Mouse (Mus musculus) frontal cortex, postnatal 14 days (tissue): ENCODE data around the gene BC029722.
A peak's percentile ranks its signal among the peaks of the same experiment; 100 is the strongest.

Experiments used
- DNase-seq, 2 experiments: peaks; one replicate each; pipeline ENCODE4 v3.0.0; 2022; ENCODE audit warnings: low spot score in 2 of 2

Gene BC029722

GRCm38 (mm10) chr2:155779066-155779465 is 40.2 kb downstream of the BC029722 start:
- DNase-seq: no peak

GRCm38 (mm10) chr2:155778004-155778403 is 41.2 kb downstream of the BC029722 start:
- DNase-seq: no peak

DNA sequence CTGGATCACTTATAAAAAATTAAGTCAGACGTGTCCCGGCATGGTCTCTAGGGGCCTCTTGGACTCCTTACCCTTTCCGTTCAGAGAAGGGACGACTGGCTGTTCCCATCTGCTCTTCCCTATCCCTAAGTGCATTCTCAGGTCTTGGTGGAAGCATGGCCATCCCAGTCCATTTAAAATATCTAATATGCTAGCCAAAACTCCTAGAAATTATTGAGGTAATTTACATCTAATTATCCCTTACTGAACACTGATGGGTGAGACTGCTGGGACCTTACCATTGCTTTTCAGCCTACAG is 41.6 kb downstream of the BC029722 start:
- DNase-seq: no peak

DNA sequence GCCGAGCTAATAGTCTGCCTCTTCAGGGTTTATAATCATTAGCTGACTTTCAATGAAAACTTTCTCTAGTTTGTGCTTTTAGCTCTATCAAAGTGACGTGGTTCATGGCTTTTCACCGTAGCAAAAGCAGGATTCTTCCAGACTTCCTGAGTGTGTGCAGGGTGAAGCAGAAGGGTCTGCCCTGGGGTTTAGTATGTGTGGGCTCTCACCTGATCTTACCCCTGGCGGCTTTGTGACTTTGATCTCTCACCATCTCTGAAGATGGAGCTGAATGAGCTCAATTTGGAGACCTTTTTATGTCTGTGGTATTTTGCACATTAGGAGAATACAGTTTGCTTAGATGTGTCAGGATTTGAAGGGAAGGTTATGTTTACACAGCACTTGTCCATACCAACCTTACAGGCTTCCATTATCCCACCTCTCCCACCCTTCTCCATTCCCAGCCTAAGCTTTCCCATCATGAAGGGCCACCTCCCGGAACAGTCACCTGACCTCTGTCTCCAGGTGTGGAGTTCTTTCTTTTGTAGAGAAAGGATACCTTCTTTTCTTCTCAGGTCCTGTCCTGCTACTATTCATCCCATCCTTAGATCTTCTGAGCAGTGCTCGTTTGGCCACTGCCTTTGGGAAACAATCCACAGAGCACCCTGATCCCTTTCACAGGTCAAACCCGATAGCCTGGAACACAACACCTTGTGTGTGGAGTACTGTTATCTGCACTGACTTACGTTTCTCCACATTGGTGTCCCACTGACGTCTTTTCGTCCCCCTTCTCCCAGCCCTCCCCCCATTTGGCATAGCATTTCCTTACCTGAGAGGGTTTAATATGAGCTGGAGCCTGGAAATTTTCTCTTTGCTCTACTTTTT is 42.2 kb downstream of the BC029722 start:
- no peak for DNase-seq

DNA sequence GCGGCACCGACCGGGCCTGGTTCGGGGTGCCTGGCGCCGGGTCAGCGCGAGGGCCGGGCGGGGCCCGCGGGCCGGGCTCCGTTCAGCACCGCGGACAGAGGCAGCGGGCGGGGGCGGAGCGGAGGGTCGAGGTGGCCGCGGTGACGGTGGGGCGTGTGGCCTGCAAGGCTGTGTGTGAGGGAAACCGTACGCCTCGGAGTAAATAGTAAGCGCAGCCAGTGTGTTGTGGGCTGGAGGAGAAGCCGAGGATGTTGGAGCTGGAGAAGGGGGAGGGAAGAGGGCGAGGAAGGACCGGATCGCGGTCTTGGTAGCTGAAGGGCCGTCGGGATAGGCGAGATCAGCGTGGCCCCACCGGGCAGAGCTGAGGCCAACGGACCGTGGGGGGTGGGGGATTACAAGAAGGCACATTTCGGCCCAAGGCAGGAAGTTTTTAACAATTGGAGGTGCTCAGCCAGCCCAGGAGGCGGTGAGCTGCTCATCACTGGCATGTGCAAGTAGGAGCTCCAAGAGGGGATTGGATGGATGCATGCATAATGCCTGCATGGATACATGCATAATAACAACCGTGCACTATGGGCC is 43.5 kb downstream of the BC029722 start:
- DNase-seq: peak; percentile 17 to 30

- DNase-seq: no peak
Measured at GRCm38 (mm10) chr2:155774927-155775684, 44.1 kb downstream of the BC029722 start, which contains the start of gene Mmp24. Gene Mmp24 (plus strand): TSS chr2:155775342.

DNA sequence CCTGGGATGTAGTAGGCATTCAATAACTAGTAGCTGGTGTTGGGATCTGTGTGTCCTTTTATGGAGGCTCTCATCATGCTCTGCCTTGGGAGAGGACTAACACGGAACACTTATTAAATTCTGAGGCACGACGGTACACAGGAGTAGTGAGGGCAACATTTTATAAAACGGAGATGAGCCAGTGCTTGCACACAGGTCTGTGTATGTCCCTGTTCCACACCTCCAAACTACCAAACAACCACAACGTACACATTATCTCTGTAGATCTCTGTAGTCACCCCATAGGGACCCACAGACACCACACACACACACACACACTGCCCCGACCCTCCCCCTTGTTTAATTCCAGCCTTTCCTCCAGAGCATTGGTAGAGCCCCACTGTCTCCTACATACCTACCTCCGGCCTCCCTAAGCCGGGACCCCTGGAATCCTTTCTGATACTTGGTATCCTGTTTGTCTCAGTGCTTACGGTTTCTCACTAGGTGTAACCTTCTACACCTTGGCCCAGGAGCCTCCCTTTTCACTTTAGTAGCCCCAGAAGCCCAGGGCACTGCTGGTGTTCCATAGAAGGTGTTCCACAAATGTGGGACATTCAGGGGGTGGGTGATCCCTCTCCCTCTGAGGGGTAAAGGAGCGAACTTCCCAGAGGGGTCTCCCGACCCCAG is 44.8 kb downstream of the BC029722 start:
- no peak for DNase-seq

- no peak for DNase-seq
Measured at GRCm38 (mm10) chr2:155773664-155774063, 45.6 kb downstream of the BC029722 start.
